Mouse (Mus musculus) forebrain, embryonic 13.5 days (tissue): ENCODE results near the gene Igdcc3. TPM values are rescaled to one million over a fixed set of nuclear protein-coding genes. Genes with fewer than 3 reads are reported as not detected.

Experiments
- ATAC-seq: fragments of 200-750 bp; cut with Nextera tagmentation; 2 replicates; pipeline ENCODE4 v1.8.0; 2017
- H3K27ac ChIP-seq: fragments of 300-500 bp; sonication (generic); 2 replicates; pipeline ENCODE4 v1.5.1; 2015; ENCODE audit warnings: inconsistent platforms, mild to moderate bottlenecking, moderate library complexity
- H3K27me3 ChIP-seq: fragments of 300-500 bp; sonication (generic); 2 replicates; pipeline ENCODE4 v1.6.1; 2015; ENCODE audit warnings: mild to moderate bottlenecking, inconsistent platforms
- H3K36me3 ChIP-seq: fragments of 300-500 bp; sonication (generic); 2 replicates; pipeline ENCODE4 v1.6.1; 2015; ENCODE audit warnings: mild to moderate bottlenecking, inconsistent platforms; ENCODE audit not compliant: poor library complexity, severe bottlenecking
- H3K4me1 ChIP-seq: fragments of 300-500 bp; sonication (generic); 2 replicates; pipeline ENCODE4 v1.6.1; 2015; ENCODE audit warnings: inconsistent platforms
- H3K4me2 ChIP-seq: fragments of 300-500 bp; sonication (generic); 2 replicates; pipeline ENCODE4 v1.6.1; 2015; ENCODE audit warnings: inconsistent platforms, mild to moderate bottlenecking, moderate library complexity
- H3K4me3 ChIP-seq: fragments of 300-500 bp; sonication (generic); 2 replicates; pipeline ENCODE4 v1.5.1; 2015; ENCODE audit warnings: mild to moderate bottlenecking, inconsistent platforms
- H3K9ac ChIP-seq: fragments of 300-500 bp; sonication (generic); 2 replicates; pipeline ENCODE4 v1.6.1; 2015; ENCODE audit warnings: mild to moderate bottlenecking, inconsistent platforms
- H3K9me3 ChIP-seq: fragments of 300-500 bp; sonication (generic); replicated peaks from 2 replicates; pipeline ENCODE4 v1.6.1; 2016; ENCODE audit warnings: inconsistent platforms
- WGBS: fragments of 180-500 bp; shearing (Covaris S2); methylation state at CpG from one replicate; pipeline ENCODE4 v1.1.7; 2015; 5-methylcytosine and 5-hydroxymethylcytosine counted together
- polyA plus RNA-seq: library from polyadenylated mRNA; unstranded; fragments of >200 nt; fragmentation: Nextera tagmentation; extraction: Ambion mirVana; gene quantifications from 2 replicates; pipeline ENCODE4 v1.2.1, GENCODE M21; 2015

The Igdcc3 gene
- polyA plus RNA-seq, 1 experiment from 2014 or later, result 13.2 TPM

DNA sequence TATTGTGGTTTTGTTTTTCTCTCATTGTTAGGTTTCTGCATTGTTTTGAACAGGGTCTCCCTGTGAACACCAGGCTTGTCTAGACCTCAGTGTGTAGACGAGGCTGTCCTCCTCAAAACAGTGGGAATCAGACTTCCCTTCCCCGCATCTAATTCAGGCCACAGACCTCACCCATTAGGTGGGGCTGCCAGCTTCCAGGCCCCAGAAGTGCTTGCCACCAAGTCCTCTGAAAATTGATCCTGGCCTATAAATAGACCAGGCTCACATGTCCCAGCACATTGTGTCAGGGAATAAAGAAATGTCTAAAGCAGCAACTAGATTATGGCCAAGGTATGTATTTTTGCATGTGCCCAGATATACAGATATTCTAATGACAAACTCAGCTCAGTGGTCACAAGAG lies 25.1 kb upstream of the Igdcc3 start:
- H3K4me1 ChIP-seq, result peaks cover 1% of the 10 kb centered on the region; the same call in 1 of the 2 replicates
- ATAC-seq, result no peak
- no peak overlapping the region for H3K27ac ChIP-seq
- H3K4me2 ChIP-seq, result no peak overlapping the region
- H3K36me3 ChIP-seq, result peaks cover 26% of the 10 kb centered on the region
- H3K4me3 ChIP-seq, result no peak overlapping the region
- H3K9me3 ChIP-seq, result no peaks in the 10 kb centered on the region
- 61% methylated on average over 2 of the region's 2 CpGs for WGBS
- no peak overlapping the region for H3K9ac ChIP-seq
- H3K27me3 ChIP-seq, result no peaks in the 10 kb centered on the region

DNA sequence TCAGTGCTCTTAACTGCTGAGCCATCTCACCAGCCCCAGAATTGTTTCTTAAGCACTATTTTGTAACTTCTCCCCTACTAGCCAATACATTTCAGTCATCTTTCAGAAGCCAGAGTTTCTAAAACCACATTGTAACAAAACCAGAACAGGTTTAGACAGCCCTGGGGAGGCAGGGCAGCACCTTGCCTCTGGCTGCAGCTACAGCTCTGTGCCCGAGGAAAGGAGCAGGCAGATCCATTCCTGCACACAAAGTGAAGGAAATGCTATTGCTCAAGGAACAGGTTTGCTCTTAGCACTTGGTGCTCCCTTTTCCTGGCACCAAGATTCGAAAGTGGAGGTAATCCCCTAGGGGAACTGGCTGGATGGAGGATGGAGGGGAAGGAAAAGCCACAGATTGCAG lies 23.5 kb upstream of the Igdcc3 start:
- Histone ChIP-seq H3K36me3 (peaks cover 26% of the 10 kb centered on the region), H3K27me3 (0 out of 2 replicates have a peak, but pooled peaks cover 8% of the 10 kb centered on the region), H3K4me2 (no peak overlapping the region), H3K4me1 (0 out of 2 replicates have a peak, but pooled peaks cover 3% of the 10 kb centered on the region), H3K27ac (no peak overlapping the region), H3K4me3 (no peak overlapping the region), H3K9ac (no peak overlapping the region), H3K9me3 (no peaks in the 10 kb centered on the region)
- 74% methylated on average over 2 of the region's 2 CpGs for WGBS
- no peak for ATAC-seq

DNA sequence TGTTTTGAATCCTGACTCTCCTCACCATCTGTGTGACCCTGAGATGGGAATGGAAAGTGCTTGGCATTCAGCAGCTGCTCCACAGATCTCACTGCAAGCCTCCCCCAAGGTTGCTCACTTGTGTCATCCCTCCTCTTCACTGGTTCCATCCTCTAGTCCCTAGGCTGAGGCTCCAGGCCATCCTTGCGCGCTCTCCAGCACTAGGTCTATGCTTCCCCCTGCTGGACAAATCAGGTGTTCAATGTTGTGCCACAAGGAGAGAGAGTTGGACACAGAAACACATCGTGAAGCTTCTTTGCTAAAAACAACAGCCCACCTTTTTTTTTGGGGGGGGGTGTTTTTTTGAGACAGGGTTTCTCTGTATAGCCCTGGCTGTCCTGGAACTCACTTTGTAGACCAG lies 20.1 kb upstream of the Igdcc3 start:
- ATAC-seq, result peak; percentile 75
- no peaks in the 10 kb centered on the region for H3K9me3 ChIP-seq
- H3K4me3 ChIP-seq, result no peak overlapping the region
- WGBS, result 4% methylated on average over 3 of the region's 3 CpGs
- H3K4me1 ChIP-seq, result peaks cover 14% of the 10 kb centered on the region
- no peak overlapping the region for H3K9ac ChIP-seq
- peaks cover 16% of the 10 kb centered on the region; the same call in 1 of the 2 replicates for H3K27me3 ChIP-seq
- no peak overlapping the region for H3K4me2 ChIP-seq
- 0 out of 2 replicates have a peak overlapping the region, but pooled peaks have one; percentile 15 for H3K27ac ChIP-seq
- H3K36me3 ChIP-seq, result peaks cover 31% of the 10 kb centered on the region

DNA sequence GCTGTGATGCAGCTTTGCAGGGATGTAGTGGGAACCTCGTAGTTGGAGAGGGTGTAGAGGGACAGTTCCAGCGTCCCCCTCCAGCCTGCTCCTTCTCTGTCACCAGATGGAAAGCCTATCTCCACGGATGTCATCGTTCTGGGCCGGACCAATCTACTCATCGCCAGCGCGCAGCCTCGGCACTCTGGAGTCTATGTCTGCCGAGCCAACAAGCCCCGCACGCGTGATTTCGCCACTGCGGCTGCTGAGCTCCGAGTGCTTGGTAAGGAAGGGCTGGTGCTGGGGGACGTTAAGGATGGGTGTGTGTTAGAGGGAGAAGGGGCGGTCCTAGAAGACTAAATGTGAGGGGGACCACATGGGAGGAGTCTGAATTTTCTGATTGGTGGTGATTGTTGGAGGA lies 18.4 kb upstream of the Igdcc3 start:
- H3K27ac ChIP-seq, result no peak overlapping the region
- peaks cover 29% of the 10 kb centered on the region for H3K36me3 ChIP-seq
- no peaks in the 10 kb centered on the region for H3K9me3 ChIP-seq
- 19% methylated on average over 18 of the region's 18 CpGs for WGBS
- peaks cover 14% of the 10 kb centered on the region for H3K4me1 ChIP-seq
- peaks cover 16% of the 10 kb centered on the region; the same call in 1 of the 2 replicates for H3K27me3 ChIP-seq
- no peak overlapping the region for H3K4me3 ChIP-seq
- peak overlapping the region; percentile 30; the same call in 1 of the 2 replicates for H3K4me2 ChIP-seq
- peak overlapping the region; percentile 43; the same call in 1 of the 2 replicates for H3K9ac ChIP-seq
- 0 out of 2 replicates have a peak, but pooled peaks have one; percentile 22 for ATAC-seq

DNA sequence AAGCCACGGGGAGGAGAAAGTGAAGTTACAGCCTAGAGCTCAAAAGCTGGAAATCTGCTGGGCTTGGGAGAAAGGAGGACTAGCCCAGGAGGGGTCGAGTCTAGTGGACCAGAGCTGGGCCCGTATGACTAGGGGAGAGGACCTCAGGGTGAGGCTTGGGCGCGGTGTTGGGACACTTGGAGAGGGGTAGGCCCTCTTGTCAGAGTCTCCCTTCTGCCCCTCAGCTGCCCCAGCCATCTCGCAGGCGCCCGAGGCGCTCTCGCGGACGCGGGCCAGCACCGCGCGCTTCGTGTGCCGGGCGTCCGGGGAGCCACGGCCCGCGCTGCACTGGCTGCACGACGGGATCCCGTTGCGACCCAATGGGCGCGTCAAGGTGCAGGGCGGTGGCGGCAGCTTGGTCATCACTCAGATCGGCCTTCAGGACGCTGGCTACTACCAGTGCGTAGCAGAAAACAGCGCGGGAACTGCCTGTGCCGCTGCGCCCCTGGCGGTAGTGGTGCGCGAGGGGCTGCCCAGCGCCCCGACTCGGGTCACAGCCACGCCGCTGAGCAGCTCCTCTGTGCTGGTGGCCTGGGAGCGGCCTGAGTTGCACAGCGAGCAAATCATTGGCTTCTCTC lies 17.3 kb upstream of the Igdcc3 start:
- Histone ChIP-seq H3K4me3 (peak overlapping the region; percentile 45), H3K27ac (no peak overlapping the region), H3K4me2 (peak overlapping the region; percentile 87), H3K36me3 (peaks cover 23% of the 10 kb centered on the region), H3K27me3 (peaks cover 16% of the 10 kb centered on the region; the same call in 1 of the 2 replicates), H3K9me3 (no peaks in the 10 kb centered on the region), H3K4me1 (peaks cover 20% of the 10 kb centered on the region), H3K9ac (peak overlapping the region; percentile 72)
- 5% methylated on average over 45 of the region's 48 CpGs for WGBS
- peak; percentile 59 for ATAC-seq

DNA sequence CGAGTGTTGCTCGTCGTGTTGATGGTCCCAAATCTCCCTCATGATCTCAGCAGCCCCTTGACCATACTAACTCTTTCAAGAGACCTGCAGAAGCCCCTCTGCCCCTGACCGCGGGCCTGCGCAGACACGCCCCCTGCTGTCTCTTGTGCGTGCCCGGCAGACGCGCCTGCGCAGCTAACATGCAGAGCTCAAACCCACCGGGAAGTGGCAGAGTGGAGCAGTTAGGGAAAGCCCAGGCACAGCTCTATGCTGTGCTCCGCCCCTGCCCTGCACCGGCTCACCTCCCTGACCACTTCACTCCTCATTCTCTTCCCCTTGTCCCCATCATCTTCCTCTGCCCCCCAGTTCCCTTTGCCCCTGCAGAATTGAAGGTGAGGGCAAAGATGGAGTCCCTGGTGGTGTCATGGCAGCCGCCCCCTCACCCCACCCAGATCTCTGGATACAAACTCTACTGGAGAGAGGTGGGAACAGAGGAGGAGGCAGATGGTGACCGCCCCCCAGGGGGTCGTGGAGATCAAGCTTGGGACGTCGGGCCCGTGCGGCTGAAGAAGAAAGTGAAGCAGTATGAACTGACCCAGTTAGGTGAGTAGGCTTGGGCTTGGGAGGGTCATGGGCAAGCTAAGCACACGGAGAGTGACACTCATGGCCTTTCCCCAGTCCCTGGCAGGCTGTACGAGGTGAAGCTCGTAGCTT lies 12.7 kb upstream of the Igdcc3 start:
- no peak overlapping the region for H3K27ac ChIP-seq
- no peak overlapping the region for H3K9ac ChIP-seq
- 0 out of 2 replicates have a peak overlapping the region, but pooled peaks have one; percentile 1 for H3K4me2 ChIP-seq
- H3K9me3 ChIP-seq, result no peaks in the 10 kb centered on the region
- 9% methylated on average over 25 of the region's 25 CpGs for WGBS
- peaks cover 16% of the 10 kb centered on the region for H3K4me1 ChIP-seq
- H3K27me3 ChIP-seq, result peaks cover 2% of the 10 kb centered on the region; the same call in 1 of the 2 replicates
- no peak overlapping the region for H3K4me3 ChIP-seq
- peak; percentile 36; the same call in 1 of the 2 replicates for ATAC-seq
- H3K36me3 ChIP-seq, result peaks cover 36% of the 10 kb centered on the region

DNA sequence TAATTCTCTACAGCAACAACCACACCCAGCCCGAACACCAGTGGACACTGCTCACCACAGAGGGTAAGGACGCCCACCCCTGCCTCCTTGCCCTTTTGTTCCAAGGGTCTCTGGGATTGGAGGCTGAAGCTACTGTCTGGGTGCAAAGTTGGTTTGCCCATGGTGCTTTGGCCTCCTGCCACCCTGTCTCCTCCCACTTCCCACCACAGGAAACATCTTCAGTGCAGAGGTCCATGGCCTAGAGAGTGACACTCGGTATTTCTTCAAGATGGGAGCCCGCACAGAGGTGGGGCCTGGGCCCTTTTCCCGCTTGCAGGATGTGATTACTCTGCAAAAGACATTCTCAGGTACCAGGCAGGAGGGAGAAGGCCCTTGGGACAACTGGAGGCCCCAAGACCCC lies 9.3 kb upstream of the Igdcc3 start:
- ATAC-seq, result no peak
- no peak overlapping the region for H3K4me3 ChIP-seq
- no peak overlapping the region for H3K27ac ChIP-seq
- no peak overlapping the region for H3K9ac ChIP-seq
- no peak overlapping the region for H3K4me2 ChIP-seq
- 0 out of 2 replicates have a peak, but pooled peaks cover 8% of the 10 kb centered on the region for H3K27me3 ChIP-seq
- no peaks in the 10 kb centered on the region for H3K9me3 ChIP-seq
- H3K4me1 ChIP-seq, result peaks cover 16% of the 10 kb centered on the region
- WGBS, result 94% methylated on average over 5 of the region's 5 CpGs
- peaks cover 33% of the 10 kb centered on the region for H3K36me3 ChIP-seq

DNA sequence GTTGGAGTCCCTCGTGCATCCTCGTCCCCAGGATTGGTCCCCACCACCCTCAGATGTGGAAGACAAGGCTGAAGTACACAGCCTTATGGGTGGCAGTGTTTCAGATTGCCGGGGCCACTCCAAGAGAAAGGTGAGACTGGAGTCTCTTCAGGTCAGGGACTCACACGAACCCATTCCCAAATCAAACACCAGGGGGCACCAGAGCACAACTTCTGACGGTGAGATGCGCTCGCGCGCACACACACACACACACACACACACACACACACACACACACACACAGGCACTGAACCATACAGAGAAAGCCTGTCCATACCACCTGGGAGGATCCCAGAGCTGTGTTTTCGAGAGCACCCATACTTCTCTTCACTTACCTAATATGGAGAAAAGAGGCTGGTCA lies 7.2 kb upstream of the Igdcc3 start:
- WGBS, result 2% methylated on average over 10 of the region's 10 CpGs

DNA sequence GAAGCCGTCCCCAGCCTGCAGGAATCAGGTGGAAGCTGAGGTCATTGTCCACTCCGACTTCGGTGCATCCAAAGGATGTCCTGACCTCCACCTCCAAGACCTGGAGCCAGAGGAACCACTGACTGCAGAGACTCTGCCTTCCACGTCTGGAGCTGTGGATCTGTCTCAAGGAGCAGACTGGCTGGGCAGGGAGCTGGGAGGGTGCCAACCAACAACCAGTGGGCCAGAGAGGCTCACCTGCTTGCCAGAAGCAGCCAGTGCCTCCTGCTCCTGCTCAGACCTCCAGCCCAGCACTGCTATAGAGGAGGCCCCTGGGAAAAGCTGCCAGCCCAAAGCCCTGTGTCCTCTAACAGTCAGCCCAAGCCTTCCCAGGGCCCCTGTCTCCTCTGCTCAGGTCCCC lies 5.9 kb upstream of the Igdcc3 start:
- Histone ChIP-seq H3K27ac (no peak overlapping the region), H3K4me1 (peaks cover 17% of the 10 kb centered on the region), H3K4me2 (no peak overlapping the region), H3K27me3 (peaks cover 10% of the 10 kb centered on the region; the same call in 1 of the 2 replicates), H3K36me3 (peaks cover 29% of the 10 kb centered on the region), H3K9me3 (no peaks in the 10 kb centered on the region), H3K4me3 (no peak overlapping the region), H3K9ac (peak overlapping the region; percentile 21; the same call in 1 of the 2 replicates)
- ATAC-seq, result no peak
- WGBS, result 78% methylated on average over 4 of the region's 4 CpGs

More for the DNA sequence above, 7.2 kb upstream of the Igdcc3 start:
- H3K9me3 ChIP-seq, result no peaks in the 10 kb centered on the region
- no peak overlapping the region for H3K4me2 ChIP-seq
- peaks cover 32% of the 10 kb centered on the region for H3K36me3 ChIP-seq
- H3K9ac ChIP-seq, result no peak overlapping the region
- H3K4me3 ChIP-seq, result no peak overlapping the region
- H3K27ac ChIP-seq, result no peak overlapping the region
- H3K4me1 ChIP-seq, result peaks cover 13% of the 10 kb centered on the region; the same call in 1 of the 2 replicates
- ATAC-seq, result peak; percentile 66
- H3K27me3 ChIP-seq, result peaks cover 10% of the 10 kb centered on the region; the same call in 1 of the 2 replicates

DNA sequence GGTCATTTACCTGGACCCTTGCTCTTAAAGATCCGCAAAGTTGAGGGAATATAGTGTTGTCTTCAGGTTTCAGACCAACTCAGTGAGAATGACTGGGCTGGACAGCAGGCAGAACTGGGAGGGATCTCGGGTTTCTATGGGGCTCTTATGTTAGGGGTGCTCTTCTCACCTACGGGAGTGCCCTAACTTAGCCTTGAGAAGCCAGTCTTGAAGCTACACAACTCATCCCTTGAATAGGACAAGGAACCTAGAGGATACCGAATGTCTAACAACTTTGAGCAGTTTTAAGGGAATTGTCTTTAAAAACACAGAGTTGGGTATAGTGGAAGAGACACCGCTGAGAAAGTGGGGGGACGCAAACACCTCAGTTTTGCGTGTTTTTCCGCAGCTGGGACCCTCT lies 498 bp upstream of the Igdcc3 start:
- Histone ChIP-seq H3K4me3 (peak overlapping the region; percentile 96), H3K36me3 (peaks cover 22% of the 10 kb centered on the region), H3K27me3 (peaks cover 2% of the 10 kb centered on the region; the same call in 1 of the 2 replicates), H3K4me2 (peak overlapping the region; percentile 84), H3K9me3 (no peaks in the 10 kb centered on the region), H3K27ac (peak overlapping the region; percentile 96), H3K9ac (peak overlapping the region; percentile 91), H3K4me1 (peaks cover 44% of the 10 kb centered on the region)
- ATAC-seq, result no peak
- WGBS, result 3% methylated on average over 8 of the region's 8 CpGs

DNA sequence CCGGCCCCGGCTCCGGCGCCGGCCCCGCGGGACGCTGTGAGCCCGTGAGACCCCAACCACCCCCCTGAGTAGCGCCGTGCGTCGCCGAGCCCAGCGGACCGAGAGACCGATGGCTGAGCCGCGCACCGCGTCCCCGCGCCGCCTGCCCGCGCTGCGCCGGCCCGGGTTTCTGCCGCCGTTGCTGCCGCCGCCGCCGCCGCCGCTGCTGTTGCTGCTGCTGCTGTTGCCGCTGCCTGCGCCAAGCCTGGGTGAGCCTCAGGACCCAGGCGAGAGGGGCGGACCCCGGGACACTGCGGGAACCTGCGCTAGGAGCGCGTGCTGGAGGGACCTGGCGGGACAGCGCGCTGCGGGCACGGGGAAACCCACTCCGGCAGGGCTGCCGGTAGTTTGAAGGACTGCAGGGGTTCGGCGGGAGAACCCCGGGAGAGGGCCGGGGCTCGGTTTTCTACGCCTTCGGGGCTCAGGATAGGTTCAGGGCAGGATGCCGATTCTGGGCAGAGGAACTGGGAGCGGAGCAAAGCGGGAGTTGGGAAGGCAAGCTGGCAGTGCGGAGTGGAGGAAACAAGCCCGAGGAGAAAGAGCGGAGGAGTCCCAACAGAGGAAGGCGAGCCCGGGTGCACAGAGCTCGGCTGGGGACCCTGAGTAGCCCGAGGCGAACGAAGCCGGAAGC lies 452 bp downstream of the Igdcc3 start:
- ATAC-seq, result peak; percentile 78
- H3K9me3 ChIP-seq, result no peaks in the 10 kb centered on the region
- H3K9ac ChIP-seq, result peak overlapping the region; percentile 91
- H3K36me3 ChIP-seq, result peaks cover 26% of the 10 kb centered on the region
- peak overlapping the region; percentile 96 for H3K27ac ChIP-seq
- H3K4me2 ChIP-seq, result peak overlapping the region; percentile 84
- WGBS, result under 1% methylated on average over 61 of the region's 73 CpGs
- peaks cover 48% of the 10 kb centered on the region for H3K4me1 ChIP-seq
- peak overlapping the region; percentile 96 for H3K4me3 ChIP-seq
- peaks cover 2% of the 10 kb centered on the region; the same call in 1 of the 2 replicates for H3K27me3 ChIP-seq

DNA sequence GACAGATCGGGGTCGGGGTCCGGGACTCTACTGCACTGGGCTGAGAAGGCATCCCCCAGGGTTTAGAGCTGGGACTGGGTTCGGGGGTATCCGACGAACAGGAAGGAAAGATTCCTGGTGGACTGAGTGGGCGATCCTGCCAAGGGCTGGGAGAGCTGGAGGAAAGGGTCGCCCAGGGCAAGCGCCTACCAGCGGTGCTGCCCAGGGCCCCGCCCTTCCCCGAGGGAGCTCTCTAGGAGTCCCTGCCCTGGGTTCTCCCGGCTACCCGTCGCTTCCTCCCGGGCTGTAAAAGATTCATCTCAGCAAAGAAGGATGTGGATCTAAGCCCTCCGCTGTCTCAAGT lies 958 bp downstream of the Igdcc3 start:
- Histone ChIP-seq H3K36me3 (peaks cover 30% of the 10 kb centered on the region), H3K4me2 (peak overlapping the region; percentile 84), H3K27me3 (peaks cover 2% of the 10 kb centered on the region; the same call in 1 of the 2 replicates), H3K4me3 (peak overlapping the region; percentile 96), H3K4me1 (peaks cover 44% of the 10 kb centered on the region), H3K9ac (peak overlapping the region; percentile 91), H3K27ac (peak overlapping the region; percentile 96), H3K9me3 (no peaks in the 10 kb centered on the region)
- peak; percentile 56 for ATAC-seq
- WGBS, result 0% methylated on average over 15 of the region's 17 CpGs
